Mouse (Mus musculus): Measurements from ENCODE around the gene Mcf2l. TPM values are rescaled to one million over a fixed set of nuclear protein-coding genes. Genes with fewer than 3 reads are reported as not detected.
A peak's percentile ranks its signal among the peaks of the same experiment; 100 is the strongest.

The Mcf2l gene
- total and polyA plus RNA-seq, 2 experiments from 2014 or later = 6.6 to 22.9 TPM

DNA sequence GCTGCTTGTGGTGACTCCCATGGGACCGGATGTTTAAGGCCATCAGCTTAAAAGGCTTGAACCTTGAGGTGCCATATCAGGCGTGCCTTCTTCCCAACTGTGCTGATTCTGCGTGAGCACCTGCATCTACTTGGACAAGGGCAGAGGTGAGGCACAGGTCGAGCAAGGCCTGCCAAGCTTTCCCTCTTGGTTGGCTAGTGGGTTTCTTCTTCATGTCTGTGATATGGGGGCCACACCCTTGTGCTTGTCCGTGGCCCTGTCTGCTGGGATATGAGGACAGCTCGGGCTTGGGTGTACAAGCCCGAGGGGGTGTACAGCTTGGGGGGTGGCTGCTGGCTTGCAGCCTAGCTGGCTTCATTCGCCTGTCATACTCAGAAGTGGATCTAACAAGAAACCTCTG, 51.4 kb downstream of the Mcf2l start:
- ATAC-seq (ENCODE audit: insufficient read depth, low read depth) = no peak
- Histone ChIP-seq H3K4me3 (ENCODE audit: low read depth, low read length) (no peak overlapping the region), H3K27me3 (ENCODE audit: control insufficient read depth, insufficient read depth, low read length) (no peaks in the 10 kb centered on the region), H3K4me2 (ENCODE audit: low read depth, low read length) (no peak overlapping the region), H3K9ac (replicated peaks; ENCODE audit: low read depth, low read length) (no peak overlapping the region), H3K27ac (ENCODE audit: low read depth) (peak overlapping the region; percentile 81), H3K4me1 (ENCODE audit: control insufficient read depth, insufficient read depth) (no peaks in the 10 kb centered on the region), H3K36me3 (replicated peaks; ENCODE audit: control insufficient read depth, insufficient read depth, low read length) (no peaks in the 10 kb centered on the region), H3K9me3 (replicated peaks; ENCODE audit: control insufficient read depth, low read length) (no peaks in the 10 kb centered on the region)
- no peak for TF ChIP-seq CTCF (IDR thresholded peaks at IDR 0.05; ENCODE audit: low read depth)
- no peak for TF ChIP-seq EP300 (IDR thresholded peaks at IDR 0.05; ENCODE audit: low read depth)
- DNase-seq (ENCODE audit: low spot score) = no peak
- WGBS = 71% methylated on average over 8 of the region's 8 CpGs

DNA sequence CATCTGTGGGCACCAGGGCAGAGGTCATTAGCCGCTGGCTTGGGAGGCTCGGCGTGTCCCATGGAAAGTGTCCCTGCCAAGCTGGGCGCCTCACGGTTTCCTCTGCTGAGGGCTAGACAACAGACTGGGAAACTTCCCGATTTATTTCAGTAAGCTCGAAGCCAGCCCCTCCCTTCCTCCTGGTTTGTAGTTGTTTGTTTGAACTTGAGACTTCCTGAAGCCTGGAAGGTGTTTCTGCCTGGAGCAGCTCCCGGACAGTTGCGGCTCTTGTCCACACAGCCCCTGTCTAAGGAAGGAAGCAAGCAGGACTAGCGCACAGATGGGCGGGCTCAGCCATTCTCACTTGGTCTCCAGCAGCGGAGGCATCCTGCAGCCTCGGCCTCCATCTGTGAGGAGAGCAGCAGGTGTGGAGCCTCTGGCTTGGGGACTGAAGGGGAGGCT, 52.4 kb downstream of the Mcf2l start:
- peak; percentile 62 for ATAC-seq (ENCODE audit: insufficient read depth, low read depth)
- whole genome bisulfite sequencing = 53% methylated on average over 13 of the region's 13 CpGs
- H3K9ac ChIP-seq (replicated peaks; ENCODE audit: low read depth, low read length) = peak overlapping the region; percentile 24; the same call in 1 of the 2 replicates

DNA sequence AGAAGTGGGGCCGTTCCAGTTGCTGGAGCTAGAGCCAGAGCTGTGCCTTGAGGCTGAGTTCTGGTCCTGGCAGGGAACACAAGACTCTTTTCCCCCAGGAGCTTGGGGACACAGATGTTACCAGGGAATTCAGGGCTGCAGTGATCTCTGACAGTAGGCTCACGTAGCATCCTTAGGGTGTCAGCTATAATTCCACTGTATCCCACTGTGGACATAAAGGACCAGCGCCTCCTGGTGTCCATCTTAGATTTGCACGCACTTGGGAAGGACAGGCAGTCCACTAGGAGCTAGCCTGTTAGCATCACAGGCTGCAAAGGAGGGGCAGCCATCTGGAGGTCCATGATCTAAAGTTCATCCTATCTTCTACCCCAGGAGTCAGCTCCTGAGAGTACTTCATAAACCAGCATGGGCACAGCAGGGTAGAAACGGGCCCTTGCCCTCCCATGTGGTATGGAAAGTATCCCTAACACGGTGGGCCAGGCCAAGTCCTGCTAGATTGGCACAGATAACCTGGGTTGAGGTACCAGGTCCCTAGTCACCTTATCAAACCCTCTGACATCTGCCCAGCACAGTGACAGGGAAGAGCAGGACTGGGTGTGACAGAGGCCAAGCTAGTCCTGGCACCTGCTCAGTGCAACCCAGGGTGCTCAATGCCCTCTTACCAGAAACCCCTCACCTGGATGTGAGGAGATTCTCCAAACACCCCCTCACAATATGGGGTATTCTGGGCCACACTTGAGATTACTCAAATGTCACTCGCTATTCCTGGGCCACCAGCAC, 53.8 kb downstream of the Mcf2l start:
- H3K4me3 ChIP-seq (ENCODE audit: low read depth, low read length) = peak overlapping the region; percentile 37
- peak; percentile 61 for ATAC-seq (ENCODE audit: insufficient read depth, low read depth)
- H3K4me1 ChIP-seq (ENCODE audit: control insufficient read depth, insufficient read depth) = no peaks in the 10 kb centered on the region
- no peaks in the 10 kb centered on the region for H3K9me3 ChIP-seq (replicated peaks; ENCODE audit: control insufficient read depth, low read length)
- H3K36me3 ChIP-seq (replicated peaks; ENCODE audit: control insufficient read depth, insufficient read depth, low read length) = no peaks in the 10 kb centered on the region
- H3K27me3 ChIP-seq (ENCODE audit: control insufficient read depth, insufficient read depth, low read length) = no peaks in the 10 kb centered on the region
- WGBS = 57% methylated on average over 7 of the region's 7 CpGs
- peak; percentile 57 for DNase-seq (ENCODE audit: low spot score)
- H3K27ac ChIP-seq (ENCODE audit: low read depth) = peak overlapping the region; percentile 81
- TF ChIP-seq CTCF (IDR thresholded peaks at IDR 0.05; ENCODE audit: low read depth) = peak; percentile 88
- TF ChIP-seq EP300 (IDR thresholded peaks at IDR 0.05; ENCODE audit: low read depth) = no peak
- H3K4me2 ChIP-seq (ENCODE audit: low read depth, low read length) = peak overlapping the region; percentile 54
- H3K9ac ChIP-seq (replicated peaks; ENCODE audit: low read depth, low read length) = peak overlapping the region; percentile 24; the same call in 1 of the 2 replicates

More for the DNA sequence above, 52.4 kb downstream of the Mcf2l start:
- H3K27me3 ChIP-seq (ENCODE audit: control insufficient read depth, insufficient read depth, low read length) = no peaks in the 10 kb centered on the region
- H3K9me3 ChIP-seq (replicated peaks; ENCODE audit: control insufficient read depth, low read length) = no peaks in the 10 kb centered on the region
- DNase-seq (ENCODE audit: low spot score) = peak; percentile 26
- H3K4me3 ChIP-seq (ENCODE audit: low read depth, low read length) = peak overlapping the region; percentile 37
- H3K36me3 ChIP-seq (replicated peaks; ENCODE audit: control insufficient read depth, insufficient read depth, low read length) = no peaks in the 10 kb centered on the region
- no peaks in the 10 kb centered on the region for H3K4me1 ChIP-seq (ENCODE audit: control insufficient read depth, insufficient read depth)
- TF ChIP-seq EP300 (IDR thresholded peaks at IDR 0.05; ENCODE audit: low read depth) (peak; percentile 89), CTCF (IDR thresholded peaks at IDR 0.05; ENCODE audit: low read depth) (no peak)
- H3K27ac ChIP-seq (ENCODE audit: low read depth) = peak overlapping the region; percentile 81
- peak overlapping the region; percentile 54 for H3K4me2 ChIP-seq (ENCODE audit: low read depth, low read length)

DNA sequence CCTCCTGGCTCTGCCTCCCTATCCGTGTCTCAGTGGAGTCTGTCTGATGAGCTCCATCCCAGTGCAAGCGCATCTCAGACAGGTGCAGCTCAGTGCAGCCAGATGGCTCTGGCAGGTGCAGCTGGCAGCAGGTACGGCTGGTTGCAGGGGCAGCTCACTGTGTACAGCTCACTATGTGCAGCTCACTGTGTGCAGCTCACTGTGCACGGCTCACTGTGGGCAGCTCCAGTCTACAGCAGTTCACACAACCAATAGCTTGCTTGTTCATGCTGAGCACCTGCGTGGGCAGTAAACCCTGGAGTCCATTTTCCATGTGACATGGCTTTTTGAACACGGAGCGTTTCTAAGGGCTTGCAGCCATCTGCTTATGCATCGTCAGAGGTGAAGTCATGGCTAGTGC, 54.4 kb downstream of the Mcf2l start:
- no peak for DNase-seq (ENCODE audit: low spot score)
- no peaks in the 10 kb centered on the region for H3K36me3 ChIP-seq (replicated peaks; ENCODE audit: control insufficient read depth, insufficient read depth, low read length)
- peak overlapping the region; percentile 54 for H3K4me2 ChIP-seq (ENCODE audit: low read depth, low read length)
- H3K27ac ChIP-seq (ENCODE audit: low read depth) = 0 out of 2 replicates have a peak overlapping the region, but pooled peaks have one; percentile 13
- no peak for TF ChIP-seq CTCF (IDR thresholded peaks at IDR 0.05; ENCODE audit: low read depth)
- no peak for TF ChIP-seq EP300 (IDR thresholded peaks at IDR 0.05; ENCODE audit: low read depth)
- H3K27me3 ChIP-seq (ENCODE audit: control insufficient read depth, insufficient read depth, low read length) = no peaks in the 10 kb centered on the region
- 78% methylated on average over 8 of the region's 8 CpGs for WGBS
- no peak overlapping the region; the same call in 1 of the 2 replicates for H3K9ac ChIP-seq (replicated peaks; ENCODE audit: low read depth, low read length)
- H3K4me1 ChIP-seq (ENCODE audit: control insufficient read depth, insufficient read depth) = no peaks in the 10 kb centered on the region
- ATAC-seq (ENCODE audit: insufficient read depth, low read depth) = no peak
- peak overlapping the region; percentile 37 for H3K4me3 ChIP-seq (ENCODE audit: low read depth, low read length)
- no peaks in the 10 kb centered on the region for H3K9me3 ChIP-seq (replicated peaks; ENCODE audit: control insufficient read depth, low read length)

DNA sequence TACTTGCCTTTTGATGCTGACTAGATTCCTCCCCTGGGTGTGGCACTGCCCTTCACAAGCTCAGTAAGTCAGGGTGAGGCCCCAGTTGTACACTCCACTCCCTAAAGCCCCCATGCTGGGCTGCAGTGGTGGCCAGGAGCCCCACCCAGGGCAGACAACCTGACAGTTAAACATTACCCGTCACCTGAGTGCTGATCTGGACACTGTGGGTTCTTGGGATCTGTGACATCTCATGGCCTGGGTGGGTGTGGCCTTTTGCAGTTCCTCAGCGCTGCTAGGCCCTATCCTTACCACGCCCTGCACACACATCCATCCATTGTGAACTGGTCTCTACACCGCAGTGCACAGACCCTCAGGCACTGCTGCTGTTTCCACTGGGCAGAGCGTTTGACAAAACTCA, 55.3 kb downstream of the Mcf2l start:
- Histone ChIP-seq H3K4me2 (ENCODE audit: low read depth, low read length) (peak overlapping the region; percentile 54), H3K36me3 (replicated peaks; ENCODE audit: control insufficient read depth, insufficient read depth, low read length) (no peaks in the 10 kb centered on the region), H3K4me1 (ENCODE audit: control insufficient read depth, insufficient read depth) (no peaks in the 10 kb centered on the region), H3K27me3 (ENCODE audit: control insufficient read depth, insufficient read depth, low read length) (no peaks in the 10 kb centered on the region), H3K9me3 (replicated peaks; ENCODE audit: control insufficient read depth, low read length) (no peaks in the 10 kb centered on the region), H3K9ac (replicated peaks; ENCODE audit: low read depth, low read length) (no peak overlapping the region), H3K4me3 (ENCODE audit: low read depth, low read length) (peak overlapping the region; percentile 37; the same call in 1 of the 2 replicates), H3K27ac (ENCODE audit: low read depth) (peak overlapping the region; percentile 37; the same call in 1 of the 2 replicates)
- TF ChIP-seq CTCF (IDR thresholded peaks at IDR 0.05; ENCODE audit: low read depth) (no peak), EP300 (IDR thresholded peaks at IDR 0.05; ENCODE audit: low read depth) (no peak)
- ATAC-seq (ENCODE audit: insufficient read depth, low read depth) (no peak), DNase-seq (ENCODE audit: low spot score) (no peak)
- 63% methylated on average over 5 of the region's 5 CpGs for WGBS

Data from heart, postnatal 0 days (tissue).